Mouse (Mus musculus) spleen, adult 2 months (tissue): ENCODE results near the gene Cirbp.

Source experiments
- CTCF ChIP-seq: fragments of 200-500 bp; IDR thresholded peaks from 2 replicates; pipeline ENCODE4 v1.5.1; 2011; ENCODE audit warnings: mild to moderate bottlenecking, inconsistent platforms; ENCODE audit not compliant: insufficient read depth, insufficient read length, insufficient replicate concordance; ENCODE audit errors: extremely low read depth
- POLR2A ChIP-seq: fragments of 200-500 bp; IDR thresholded peaks from 2 replicates; pipeline ENCODE4 v1.6.1; 2011; ENCODE audit warnings: low read depth, low read length, inconsistent platforms

DNA sequence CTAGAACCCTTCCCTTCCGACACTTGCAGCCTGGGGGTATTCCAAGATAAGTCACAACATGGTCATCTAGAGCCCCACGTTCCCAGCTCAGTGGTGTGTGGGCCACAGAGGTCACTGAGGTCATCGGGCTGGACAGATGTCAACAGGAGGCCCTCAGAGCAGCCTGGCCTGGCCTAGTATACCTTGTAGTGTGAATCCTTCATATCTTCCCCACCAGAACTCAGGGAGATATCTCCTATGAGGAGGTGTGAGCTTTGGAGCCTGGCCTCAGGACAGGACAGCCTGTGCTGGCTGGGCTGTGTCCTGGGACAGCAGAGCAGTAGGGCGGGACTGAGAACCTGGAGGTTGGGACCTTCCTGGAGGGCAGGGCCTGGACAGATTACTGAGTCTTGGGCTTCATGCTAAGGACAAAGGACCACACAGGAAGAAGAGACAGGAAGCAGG lies 19.2 kb upstream of the Cirbp start:
- no peak for TF ChIP-seq CTCF
- TF ChIP-seq POLR2A: no peak
